Mouse (Mus musculus): ENCODE data around the gene Ccdc115. TPM values are rescaled to one million over a fixed set of nuclear protein-coding genes. Genes with fewer than 3 reads are reported as not detected.

The Ccdc115 gene
- polyA plus RNA-seq, 1 experiment from 2014 or later, result 52.0 TPM

DNA sequence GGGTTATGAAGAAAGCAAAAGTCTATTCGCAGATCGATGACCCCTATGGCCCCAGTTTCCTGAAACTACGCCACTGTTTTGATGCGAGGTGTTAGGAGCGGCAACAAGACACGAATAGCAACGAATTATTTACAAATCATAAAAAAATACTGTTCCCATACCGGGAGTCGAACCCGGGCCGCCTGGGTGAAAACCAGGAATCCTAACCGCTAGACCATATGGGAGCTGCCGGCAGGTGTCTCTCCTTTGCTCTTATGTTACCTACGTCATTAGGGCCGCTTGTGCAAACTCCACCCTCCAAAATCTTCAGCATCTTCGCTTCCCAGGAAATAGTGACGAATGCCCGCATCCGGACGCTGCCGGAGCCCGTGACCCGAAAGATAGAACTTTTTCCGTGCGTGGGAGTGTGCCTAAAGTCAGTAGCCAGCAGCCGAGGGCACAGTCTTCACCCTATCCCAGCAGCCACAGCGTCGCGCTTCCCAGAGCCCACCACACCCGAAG, 4.8 kb downstream of the Ccdc115 start:
- Histone ChIP-seq H3K36me3 (peaks cover 33% of the 10 kb centered on the region), H3K27ac (peak overlapping the region; percentile 90), H3K9me3 (replicated peaks) (peaks cover 4% of the 10 kb centered on the region; the same call in 1 of the 2 replicates), H3K4me3 (peak overlapping the region; percentile 62), H3K27me3 (ENCODE audit: low read depth, poor library complexity, severe bottlenecking) (no peaks in the 10 kb centered on the region), H3K4me1 (peaks cover 22% of the 10 kb centered on the region)
- DNase-seq (ENCODE audit: low spot score), result peak; percentile 95
- under 1% methylated on average over 30 of the region's 30 CpGs for WGBS

DNA sequence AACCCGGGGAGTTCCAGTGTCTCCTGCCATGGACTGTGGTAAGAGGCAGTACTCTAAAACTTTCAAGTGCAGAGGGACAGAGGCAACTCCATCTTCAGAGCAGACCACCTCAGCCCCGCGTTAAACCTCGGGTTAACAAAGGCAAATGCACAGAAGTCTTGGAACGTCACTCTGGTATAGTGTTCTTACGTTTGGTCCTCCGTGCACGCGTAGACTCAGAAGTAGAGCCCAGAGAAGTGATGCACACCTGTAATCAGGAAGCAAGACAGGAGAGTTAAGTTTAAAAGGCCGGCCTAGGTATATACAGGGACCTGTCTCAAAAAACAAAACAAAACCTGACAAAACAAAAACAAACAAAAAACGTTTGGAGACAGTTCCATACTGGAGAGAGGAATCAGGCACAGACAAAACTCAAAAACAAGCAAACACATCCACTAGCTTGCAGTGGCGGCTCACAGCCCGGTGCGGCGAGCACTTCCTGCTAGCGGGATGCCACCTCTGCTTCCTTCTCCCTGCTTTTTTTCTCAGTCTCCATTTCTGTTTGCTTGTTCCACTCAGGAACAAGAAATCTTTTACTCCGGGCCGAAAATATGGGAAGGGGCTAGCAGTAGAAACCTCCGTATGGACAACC, 5.5 kb downstream of the Ccdc115 start:
- Histone ChIP-seq H3K9me3 (replicated peaks) (peaks cover 4% of the 10 kb centered on the region; the same call in 1 of the 2 replicates), H3K4me1 (peaks cover 22% of the 10 kb centered on the region), H3K36me3 (peaks cover 38% of the 10 kb centered on the region), H3K27ac (peak overlapping the region; percentile 90), H3K27me3 (ENCODE audit: low read depth, poor library complexity, severe bottlenecking) (no peaks in the 10 kb centered on the region), H3K4me3 (peak overlapping the region; percentile 62)
- WGBS, result 16% methylated on average over 19 of the region's 19 CpGs
- DNase-seq (ENCODE audit: low spot score), result peak; percentile 57

GRCm38 (mm10) chr1:34432776-34433481, 6.5 kb downstream of the Ccdc115 start:
- 11% methylated on average over 35 of the region's 35 CpGs for WGBS
- Histone ChIP-seq H3K27ac (peak overlapping the region; percentile 87), H3K4me1 (peaks cover 17% of the 10 kb centered on the region), H3K4me3 (peak overlapping the region; percentile 54), H3K36me3 (peaks cover 38% of the 10 kb centered on the region), H3K27me3 (ENCODE audit: low read depth, poor library complexity, severe bottlenecking) (no peaks in the 10 kb centered on the region), H3K9me3 (replicated peaks) (peaks cover 4% of the 10 kb centered on the region; the same call in 1 of the 2 replicates)
- DNase-seq (ENCODE audit: low spot score), result peak; percentile 69

DNA sequence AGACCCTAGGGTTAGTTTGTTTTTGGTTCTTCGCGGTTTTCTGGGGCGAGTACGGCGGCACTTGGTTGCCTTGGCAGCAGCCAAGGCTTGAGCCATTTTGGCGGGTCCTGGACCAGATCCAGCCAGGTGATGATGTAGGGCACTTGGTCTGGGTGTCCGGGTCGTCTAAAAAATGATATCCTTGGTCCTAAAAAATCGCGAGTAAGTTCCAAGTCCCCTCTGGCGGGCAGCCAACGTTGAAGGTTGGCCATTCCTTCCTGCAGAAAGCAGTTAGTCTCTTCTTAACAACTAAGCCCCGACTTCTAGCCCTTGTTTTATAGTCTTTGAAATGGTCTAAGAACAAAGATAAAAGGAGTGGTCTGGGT, 7.1 kb downstream of the Ccdc115 start:
- no peaks in the 10 kb centered on the region for H3K27me3 ChIP-seq (ENCODE audit: low read depth, poor library complexity, severe bottlenecking)
- peaks cover 4% of the 10 kb centered on the region; the same call in 1 of the 2 replicates for H3K9me3 ChIP-seq (replicated peaks)
- 59% methylated on average over 13 of the region's 13 CpGs for WGBS
- H3K4me3 ChIP-seq, result peak overlapping the region; percentile 54
- H3K27ac ChIP-seq, result peak overlapping the region; percentile 87
- H3K4me1 ChIP-seq, result peaks cover 17% of the 10 kb centered on the region
- no peak for DNase-seq (ENCODE audit: low spot score)
- peaks cover 34% of the 10 kb centered on the region for H3K36me3 ChIP-seq

GRCm38 (mm10) chr1:34431431-34431830, 8.0 kb downstream of the Ccdc115 start:
- H3K27me3 ChIP-seq (ENCODE audit: low read depth, poor library complexity, severe bottlenecking), result no peaks in the 10 kb centered on the region
- H3K9me3 ChIP-seq (replicated peaks), result peaks cover 4% of the 10 kb centered on the region; the same call in 1 of the 2 replicates
- no peak overlapping the region for H3K27ac ChIP-seq
- WGBS, result 97% methylated on average over 9 of the region's 9 CpGs
- H3K4me1 ChIP-seq, result peaks cover 17% of the 10 kb centered on the region
- H3K4me3 ChIP-seq, result no peak overlapping the region
- peaks cover 26% of the 10 kb centered on the region for H3K36me3 ChIP-seq
- no peak for DNase-seq (ENCODE audit: low spot score)

DNA sequence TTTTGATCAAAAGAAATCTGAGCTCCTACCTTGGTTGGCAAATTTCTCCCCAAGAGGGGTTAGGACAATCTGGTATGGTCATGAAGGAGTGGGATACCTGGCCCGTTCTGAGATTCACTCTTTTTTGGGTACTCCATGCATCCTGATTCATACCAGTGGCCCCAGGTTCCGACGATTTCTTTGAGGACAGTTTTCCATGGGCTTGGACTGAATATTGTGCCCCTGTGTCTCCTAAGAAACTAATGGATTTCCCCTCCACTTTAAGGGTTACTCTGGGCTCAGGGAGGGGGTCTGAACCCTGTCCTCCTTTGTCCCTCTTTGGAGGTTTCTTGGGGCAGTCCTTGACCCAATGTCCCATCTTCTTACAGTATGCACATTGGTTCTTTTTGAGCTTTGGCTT, 8.5 kb downstream of the Ccdc115 start:
- DNase-seq (ENCODE audit: low spot score), result no peak
- H3K4me1 ChIP-seq, result peaks cover 17% of the 10 kb centered on the region
- peaks cover 4% of the 10 kb centered on the region; the same call in 1 of the 2 replicates for H3K9me3 ChIP-seq (replicated peaks)
- 94% methylated on average over 3 of the region's 3 CpGs for WGBS
- no peak overlapping the region for H3K4me3 ChIP-seq
- H3K27me3 ChIP-seq (ENCODE audit: low read depth, poor library complexity, severe bottlenecking), result no peaks in the 10 kb centered on the region
- H3K27ac ChIP-seq, result no peak overlapping the region
- peaks cover 26% of the 10 kb centered on the region for H3K36me3 ChIP-seq

GRCm38 (mm10) chr1:34429281-34429680, 10.2 kb downstream of the Ccdc115 start:
- Histone ChIP-seq H3K27me3 (ENCODE audit: low read depth, poor library complexity, severe bottlenecking) (no peaks in the 10 kb centered on the region), H3K9me3 (replicated peaks) (peaks cover 4% of the 10 kb centered on the region; the same call in 1 of the 2 replicates), H3K27ac (no peak overlapping the region), H3K4me1 (peaks cover 15% of the 10 kb centered on the region), H3K36me3 (peaks cover 26% of the 10 kb centered on the region), H3K4me3 (no peak overlapping the region)
- 95% methylated on average over 4 of the region's 4 CpGs for WGBS
- DNase-seq (ENCODE audit: low spot score), result no peak

DNA sequence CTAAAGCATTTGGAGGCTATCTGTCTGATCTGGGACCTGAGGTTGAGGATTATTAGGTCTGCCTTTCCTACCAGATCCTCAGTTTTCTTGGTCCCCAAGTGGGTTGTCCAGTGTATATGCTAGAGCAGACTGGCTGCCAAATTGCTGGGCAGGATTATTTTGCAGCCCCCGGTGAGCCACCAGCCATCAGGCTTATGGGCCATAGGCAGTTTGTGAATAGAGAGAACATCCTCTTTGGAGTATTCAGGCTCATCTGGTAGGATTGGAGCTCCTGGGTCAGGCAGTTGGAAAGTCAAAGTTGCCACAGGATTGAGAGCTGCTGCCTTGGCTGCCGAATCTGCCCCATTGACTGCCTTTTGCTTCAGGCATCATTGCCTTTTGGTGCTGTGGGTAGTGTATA, 11.0 kb downstream of the Ccdc115 start:
- DNase-seq (ENCODE audit: low spot score), result no peak
- Histone ChIP-seq H3K36me3 (peaks cover 26% of the 10 kb centered on the region), H3K4me3 (no peak overlapping the region), H3K27me3 (ENCODE audit: low read depth, poor library complexity, severe bottlenecking) (no peaks in the 10 kb centered on the region), H3K9me3 (replicated peaks) (peaks cover 4% of the 10 kb centered on the region; the same call in 1 of the 2 replicates), H3K27ac (no peak overlapping the region), H3K4me1 (peaks cover 8% of the 10 kb centered on the region)
- 87% methylated on average over 2 of the region's 2 CpGs for WGBS

DNA sequence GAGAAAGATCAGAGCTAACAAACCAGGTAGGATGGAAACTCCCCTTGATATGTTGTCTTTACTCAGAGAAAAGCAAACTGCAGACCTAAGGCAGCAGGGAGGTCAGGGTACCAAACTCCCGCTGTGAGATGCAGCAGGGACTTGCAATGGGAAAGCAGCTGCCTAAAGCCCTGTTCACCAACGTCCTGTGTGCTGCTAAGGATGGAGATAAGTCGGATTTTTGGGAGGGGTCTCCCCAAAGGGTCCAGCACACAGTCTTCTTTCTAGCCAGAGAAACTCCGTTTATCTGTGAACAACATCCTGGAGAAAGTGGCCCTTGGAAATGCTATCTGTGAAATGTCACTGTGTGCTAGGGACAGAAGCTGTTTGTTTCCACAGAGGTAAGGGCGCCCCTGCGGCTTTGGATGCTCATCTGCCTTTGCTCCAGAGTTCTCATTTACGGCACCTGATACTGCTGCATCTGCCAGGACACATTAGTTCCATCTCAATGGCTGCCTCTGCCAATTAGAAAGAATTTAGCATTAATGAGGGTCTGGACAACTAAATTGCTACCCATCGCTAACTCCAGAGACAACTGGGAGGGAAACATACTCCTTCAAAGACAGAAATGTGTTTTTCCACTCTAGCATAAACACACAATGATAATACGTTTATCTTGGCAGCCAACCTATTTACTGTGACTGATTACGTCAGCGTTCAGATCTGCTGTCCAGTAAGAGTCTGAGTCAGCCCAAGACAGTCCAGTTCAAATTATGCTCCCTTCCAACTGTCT, 40.1 kb downstream of the Ccdc115 start:
- H3K4me3 ChIP-seq, result no peak overlapping the region
- no peaks in the 10 kb centered on the region for H3K27me3 ChIP-seq (ENCODE audit: low read depth, poor library complexity, severe bottlenecking)
- no peaks in the 10 kb centered on the region for H3K4me1 ChIP-seq
- WGBS, result 51% methylated on average over 11 of the region's 11 CpGs
- DNase-seq (ENCODE audit: low spot score), result no peak
- H3K36me3 ChIP-seq, result no peaks in the 10 kb centered on the region
- H3K9me3 ChIP-seq (replicated peaks), result no peaks in the 10 kb centered on the region
- H3K27ac ChIP-seq, result no peak overlapping the region

DNA sequence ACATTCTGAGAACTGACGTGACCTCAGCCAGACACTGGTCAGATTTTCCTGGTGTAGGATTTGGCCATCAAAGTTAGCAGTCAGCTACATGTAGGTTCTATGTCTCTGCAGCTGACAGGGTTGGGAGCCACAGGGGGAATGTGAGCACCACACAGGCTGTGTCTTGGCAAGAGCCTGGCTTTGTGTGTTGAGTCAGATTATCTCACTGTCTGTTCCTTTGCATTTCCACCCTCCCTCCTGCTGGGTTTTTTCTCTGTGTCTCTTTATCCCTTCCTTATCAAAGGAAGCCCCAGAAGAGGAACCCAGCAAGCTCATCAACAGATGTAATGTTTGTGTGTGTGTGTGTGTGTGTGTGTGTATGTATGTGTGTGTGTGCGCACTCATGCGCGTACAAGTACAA, 43.2 kb downstream of the Ccdc115 start:
- Histone ChIP-seq H3K4me3 (no peak overlapping the region), H3K9me3 (replicated peaks) (no peaks in the 10 kb centered on the region), H3K36me3 (no peaks in the 10 kb centered on the region), H3K27me3 (ENCODE audit: low read depth, poor library complexity, severe bottlenecking) (no peaks in the 10 kb centered on the region), H3K4me1 (no peaks in the 10 kb centered on the region), H3K27ac (no peak overlapping the region)
- no peak for DNase-seq (ENCODE audit: low spot score)
- WGBS, result 97% methylated on average over 4 of the region's 4 CpGs

- Histone ChIP-seq H3K27ac (no peak overlapping the region), H3K27me3 (ENCODE audit: low read depth, poor library complexity, severe bottlenecking) (no peaks in the 10 kb centered on the region), H3K4me3 (no peak overlapping the region), H3K9me3 (replicated peaks) (no peaks in the 10 kb centered on the region), H3K4me1 (peaks cover 6% of the 10 kb centered on the region; the same call in 1 of the 2 replicates), H3K36me3 (no peaks in the 10 kb centered on the region)
- WGBS, result 86% methylated on average over 6 of the region's 6 CpGs
- DNase-seq (ENCODE audit: low spot score), result no peak
Measured at GRCm38 (mm10) chr1:34389234-34389891, 50.1 kb downstream of the Ccdc115 start.

DNA sequence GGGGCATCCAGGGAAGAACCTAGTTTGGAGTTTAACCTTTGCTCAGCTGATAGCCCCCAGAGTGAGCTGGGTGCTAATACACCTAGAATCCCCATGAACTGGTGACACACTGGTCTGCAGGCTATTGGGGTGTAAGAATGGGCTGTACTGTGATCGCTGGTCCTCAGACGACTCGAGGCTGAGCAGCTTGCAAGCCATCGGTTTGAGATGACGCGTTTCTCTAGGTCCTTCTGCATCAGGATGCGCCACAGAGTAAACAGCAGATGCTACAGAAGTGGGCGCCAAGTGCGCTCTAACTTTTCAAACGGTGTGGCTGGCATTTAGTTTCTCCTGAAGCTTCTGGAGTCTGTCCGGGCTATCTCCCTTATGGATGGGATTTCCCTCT, 50.6 kb downstream of the Ccdc115 start:
- Histone ChIP-seq H3K27me3 (ENCODE audit: low read depth, poor library complexity, severe bottlenecking) (no peaks in the 10 kb centered on the region), H3K27ac (no peak overlapping the region), H3K4me1 (peaks cover 6% of the 10 kb centered on the region; the same call in 1 of the 2 replicates), H3K4me3 (no peak overlapping the region), H3K36me3 (no peaks in the 10 kb centered on the region), H3K9me3 (replicated peaks) (no peaks in the 10 kb centered on the region)
- no peak for DNase-seq (ENCODE audit: low spot score)
- 93% methylated on average over 11 of the region's 11 CpGs for WGBS

All from limb, embryonic 10.5 days (tissue).